Mouse (Mus musculus): ENCODE measurements around the gene Nynrin. TPM values are rescaled to one million over a fixed set of nuclear protein-coding genes. Genes with fewer than 3 reads are reported as not detected.

The Nynrin gene
- total RNA-seq, 2 experiments from 2014 or later, result 0.45 to 4.2 TPM

- ATAC-seq (replicated peaks; ENCODE audit: low FRiP score, poor library complexity, severe bottlenecking), result no peak
Observed at GRCm38 (mm10) chr14:55913406-55913805, 59.6 kb downstream of the Nynrin start.

- peak; percentile 66; the same call in 1 of the 2 replicates for ATAC-seq (replicated peaks; ENCODE audit: low FRiP score, poor library complexity, severe bottlenecking)
Observed at GRCm38 (mm10) chr14:55918240-55919082, 64.7 kb downstream of the Nynrin start.

GRCm38 (mm10) chr14:55922475-55923232 is 68.8 kb downstream of the Nynrin start:
- ATAC-seq (replicated peaks; ENCODE audit: low FRiP score, poor library complexity, severe bottlenecking), result peak; percentile 36; the same call in 1 of the 2 replicates

Other genes starting within 250 kb of the Nynrin start
- 6.5 TPM in 1 of 2 replicates, not detected in the other for gene Rec8, start 236.0 kb upstream of the Nynrin start, total RNA-seq (2015; ENCODE audit: low replicate concordance)
- 1.4 and 7.7 TPM in 2 replicates for gene Rec8, start 236.0 kb upstream of the Nynrin start, total RNA-seq (2017; ENCODE audit: low replicate concordance)
- gene Ipo4, start 218.1 kb upstream of the Nynrin start, total RNA-seq (2015; ENCODE audit: low replicate concordance), result 29.9 and 46.5 TPM in 2 replicates
- gene Ipo4, start 218.1 kb upstream of the Nynrin start, total RNA-seq (2017; ENCODE audit: low replicate concordance), result 18.1 and 53.9 TPM in 2 replicates
- gene Gm49378, start 216.1 kb upstream of the Nynrin start, total RNA-seq (2015; ENCODE audit: low replicate concordance), result 12.3 and 17.2 TPM in 2 replicates
- gene Gm49378, start 216.1 kb upstream of the Nynrin start, total RNA-seq (2017; ENCODE audit: low replicate concordance), result 3.5 and 7.0 TPM in 2 replicates
- gene Tm9sf1, start 210.2 kb upstream of the Nynrin start, total RNA-seq (2015; ENCODE audit: low replicate concordance), result 39.8 and 58.4 TPM in 2 replicates
- 47.0 and 64.3 TPM in 2 replicates for gene Tm9sf1, start 210.2 kb upstream of the Nynrin start, total RNA-seq (2017; ENCODE audit: low replicate concordance)
- gene Tssk4, start 203.8 kb upstream of the Nynrin start, total RNA-seq (2015; ENCODE audit: low replicate concordance), result 6.5 TPM in 1 of 2 replicates, not detected in the other
- 1.3 and 2.5 TPM in 2 replicates for gene Tssk4, start 203.8 kb upstream of the Nynrin start, total RNA-seq (2017; ENCODE audit: low replicate concordance)
- 14.3 and 20.5 TPM in 2 replicates for gene Mdp1, start 193.5 kb upstream of the Nynrin start, total RNA-seq (2015; ENCODE audit: low replicate concordance)
- gene Mdp1, start 193.5 kb upstream of the Nynrin start, total RNA-seq (2017; ENCODE audit: low replicate concordance), result 2.3 and 14.9 TPM in 2 replicates
- 1.7 and 3.6 TPM in 2 replicates for gene Gmpr2, start 182.1 kb upstream of the Nynrin start, total RNA-seq (2015; ENCODE audit: low replicate concordance)
- 9.0 and 14.1 TPM in 2 replicates for gene Gmpr2, start 182.1 kb upstream of the Nynrin start, total RNA-seq (2017; ENCODE audit: low replicate concordance)
- 105 and 189 TPM in 2 replicates for gene Nedd8, start 181.9 kb upstream of the Nynrin start, total RNA-seq (2015; ENCODE audit: low replicate concordance)
- gene Nedd8, start 181.9 kb upstream of the Nynrin start, total RNA-seq (2017; ENCODE audit: low replicate concordance), result 102 and 138 TPM in 2 replicates
- gene Tinf2, start 172.2 kb upstream of the Nynrin start, total RNA-seq (2015; ENCODE audit: low replicate concordance), result 39.6 and 50.7 TPM in 2 replicates
- 31.5 and 57.4 TPM in 2 replicates for gene Tinf2, start 172.2 kb upstream of the Nynrin start, total RNA-seq (2017; ENCODE audit: low replicate concordance)
- gene Tgm1, start 140.1 kb upstream of the Nynrin start, total RNA-seq (2015; ENCODE audit: low replicate concordance), result 1.4 and 4.6 TPM in 2 replicates
- gene Tgm1, start 140.1 kb upstream of the Nynrin start, total RNA-seq (2017; ENCODE audit: low replicate concordance), result 1.8 TPM in 1 of 2 replicates, not detected in the other
- 2.9 and 6.3 TPM in 2 replicates for gene Rabggta, start 131.7 kb upstream of the Nynrin start, total RNA-seq (2015; ENCODE audit: low replicate concordance)
- 6.0 TPM in 1 of 2 replicates, not detected in the other for gene Rabggta, start 131.7 kb upstream of the Nynrin start, total RNA-seq (2017; ENCODE audit: low replicate concordance)
- 6.7 and 39.3 TPM in 2 replicates for gene Dhrs1, start 108.3 kb upstream of the Nynrin start, total RNA-seq (2015; ENCODE audit: low replicate concordance)
- gene Dhrs1, start 108.3 kb upstream of the Nynrin start, total RNA-seq (2017; ENCODE audit: low replicate concordance), result 0.76 and 10.4 TPM in 2 replicates
- 5.9 and 8.6 TPM in 2 replicates for gene Nop9, start 108.3 kb upstream of the Nynrin start, total RNA-seq (2015; ENCODE audit: low replicate concordance)
- gene Nop9, start 108.3 kb upstream of the Nynrin start, total RNA-seq (2017; ENCODE audit: low replicate concordance), result 7.2 and 11.7 TPM in 2 replicates
- not detected in 2 replicates for gene Cideb, start 95.6 kb upstream of the Nynrin start, total RNA-seq (2015; ENCODE audit: low replicate concordance)
- not detected in 2 replicates for gene Cideb, start 95.6 kb upstream of the Nynrin start, total RNA-seq (2017; ENCODE audit: low replicate concordance)
- not detected in 2 replicates for gene Ltb4r2, start 92.6 kb upstream of the Nynrin start, total RNA-seq (2015; ENCODE audit: low replicate concordance)
- gene Ltb4r2, start 92.6 kb upstream of the Nynrin start, total RNA-seq (2017; ENCODE audit: low replicate concordance), result not detected in 2 replicates
- gene Ltb4r1, start 88.0 kb upstream of the Nynrin start, total RNA-seq (2015; ENCODE audit: low replicate concordance), result 8.8 and 11.9 TPM in 2 replicates
- 2.8 and 8.9 TPM in 2 replicates for gene Ltb4r1, start 88.0 kb upstream of the Nynrin start, total RNA-seq (2017; ENCODE audit: low replicate concordance)
- gene Adcy4, start 69.9 kb upstream of the Nynrin start, total RNA-seq (2015; ENCODE audit: low replicate concordance), result not detected in 2 replicates
- gene Adcy4, start 69.9 kb upstream of the Nynrin start, total RNA-seq (2017; ENCODE audit: low replicate concordance), result not detected in 2 replicates
- 18.4 and 28.1 TPM in 2 replicates for gene Ripk3, start 65.1 kb upstream of the Nynrin start, total RNA-seq (2015; ENCODE audit: low replicate concordance)
- gene Ripk3, start 65.1 kb upstream of the Nynrin start, total RNA-seq (2017; ENCODE audit: low replicate concordance), result 2.3 and 33.1 TPM in 2 replicates
- not detected in 2 replicates for gene Nfatc4, start 30.9 kb upstream of the Nynrin start, total RNA-seq (2015; ENCODE audit: low replicate concordance)
- not detected in 2 replicates for gene Nfatc4, start 30.9 kb upstream of the Nynrin start, total RNA-seq (2017; ENCODE audit: low replicate concordance)
- gene Cbln3, start 30.4 kb downstream of the Nynrin start, total RNA-seq (2015; ENCODE audit: low replicate concordance), result 0.42 TPM in 1 of 2 replicates, not detected in the other
- not detected in 2 replicates for gene Cbln3, start 30.4 kb downstream of the Nynrin start, total RNA-seq (2017; ENCODE audit: low replicate concordance)
- 3.2 and 3.8 TPM in 2 replicates for gene Khnyn, start 30.9 kb downstream of the Nynrin start, total RNA-seq (2015; ENCODE audit: low replicate concordance)
- 5.0 and 8.1 TPM in 2 replicates for gene Khnyn, start 30.9 kb downstream of the Nynrin start, total RNA-seq (2017; ENCODE audit: low replicate concordance)
- 5.4 and 5.9 TPM in 2 replicates for gene Sdr39u1, start 46.3 kb downstream of the Nynrin start, total RNA-seq (2015; ENCODE audit: low replicate concordance)
- 0.64 TPM in 1 of 2 replicates, not detected in the other for gene Sdr39u1, start 46.3 kb downstream of the Nynrin start, total RNA-seq (2017; ENCODE audit: low replicate concordance)
- gene Cma1, start 90.7 kb downstream of the Nynrin start, total RNA-seq (2015; ENCODE audit: low replicate concordance), result not detected in 2 replicates
- not detected in 2 replicates for gene Cma1, start 90.7 kb downstream of the Nynrin start, total RNA-seq (2017; ENCODE audit: low replicate concordance)
- not detected in 2 replicates for gene Cma2, start 97.0 kb downstream of the Nynrin start, total RNA-seq (2015; ENCODE audit: low replicate concordance)
- not detected in 2 replicates for gene Cma2, start 97.0 kb downstream of the Nynrin start, total RNA-seq (2017; ENCODE audit: low replicate concordance)
- gene Mcpt1, start 164.0 kb downstream of the Nynrin start, total RNA-seq (2015; ENCODE audit: low replicate concordance), result not detected in 2 replicates
- 1.8 TPM in 1 of 2 replicates, not detected in the other for gene Mcpt1, start 164.0 kb downstream of the Nynrin start, total RNA-seq (2017; ENCODE audit: low replicate concordance)
- gene Mcpt9, start 176.5 kb downstream of the Nynrin start, total RNA-seq (2015; ENCODE audit: low replicate concordance), result not detected in 2 replicates
- gene Mcpt9, start 176.5 kb downstream of the Nynrin start, total RNA-seq (2017; ENCODE audit: low replicate concordance), result not detected in 2 replicates
- gene Mcpt2, start 188.0 kb downstream of the Nynrin start, total RNA-seq (2015; ENCODE audit: low replicate concordance), result not detected in 2 replicates
- not detected in 2 replicates for gene Mcpt2, start 188.0 kb downstream of the Nynrin start, total RNA-seq (2017; ENCODE audit: low replicate concordance)
- gene Mcpt4, start 208.3 kb downstream of the Nynrin start, total RNA-seq (2015; ENCODE audit: low replicate concordance), result not detected in 2 replicates
- not detected in 2 replicates for gene Mcpt4, start 208.3 kb downstream of the Nynrin start, total RNA-seq (2017; ENCODE audit: low replicate concordance)
- 169 and 180 TPM in 2 replicates for gene Mcpt8, start 231.3 kb downstream of the Nynrin start, total RNA-seq (2015; ENCODE audit: low replicate concordance)
- 49.1 and 57.2 TPM in 2 replicates for gene Mcpt8, start 231.3 kb downstream of the Nynrin start, total RNA-seq (2017; ENCODE audit: low replicate concordance)
- 241 and 321 TPM in 2 replicates for gene Ctsg, start 248.6 kb downstream of the Nynrin start, total RNA-seq (2015; ENCODE audit: low replicate concordance)
- 119 and 142 TPM in 2 replicates for gene Ctsg, start 248.6 kb downstream of the Nynrin start, total RNA-seq (2017; ENCODE audit: low replicate concordance)